Mouse (Mus musculus) kidney, embryonic 16.5 days (tissue): Measurements from ENCODE around the gene Ccpg1os. TPM values are rescaled to one million over a fixed set of nuclear protein-coding genes. Genes with fewer than 3 reads are reported as not detected.

Experiments used
- ATAC-seq: fragments of 200-750 bp; cut with Nextera tagmentation; 2 replicates; pipeline ENCODE4 v1.8.0; 2017; ENCODE audit warnings: moderate TSS enrichment; ENCODE audit not compliant: low FRiP score, low TSS enrichment
- H3K27ac ChIP-seq: fragments of 300-500 bp; sonication (generic); 2 replicates; pipeline ENCODE4 v1.5.1; 2014; ENCODE audit warnings: low read length
- H3K27me3 ChIP-seq: fragments of 300-500 bp; sonication (generic); 2 replicates; pipeline ENCODE4 v1.6.1; 2014; ENCODE audit warnings: low read length, control low read depth, mixed read lengths; ENCODE audit not compliant: insufficient read depth
- H3K36me3 ChIP-seq: fragments of 300-500 bp; sonication (generic); 2 replicates; pipeline ENCODE4 v1.6.1; 2014; ENCODE audit warnings: low read length, control low read depth, mixed read lengths; ENCODE audit not compliant: insufficient read depth
- H3K4me1 ChIP-seq: fragments of 300-500 bp; sonication (generic); 2 replicates; pipeline ENCODE4 v1.6.1; 2014; ENCODE audit warnings: low read length, control low read depth, mixed read lengths; ENCODE audit not compliant: insufficient read depth
- H3K4me2 ChIP-seq: fragments of 300-500 bp; sonication (generic); replicated peaks from 2 replicates; pipeline ENCODE4 v1.6.1; 2014; ENCODE audit warnings: low read depth, low read length
- H3K4me3 ChIP-seq: fragments of 300-500 bp; sonication (generic); 2 replicates; pipeline ENCODE4 v1.5.1; 2014; ENCODE audit warnings: mild to moderate bottlenecking, low read length
- H3K9ac ChIP-seq: fragments of 300-500 bp; sonication (generic); replicated peaks from 2 replicates; pipeline ENCODE4 v1.6.1; 2014; ENCODE audit warnings: low read length
- H3K9me3 ChIP-seq: fragments of 300-500 bp; sonication (generic); 2 replicates; pipeline ENCODE4 v1.6.1; 2016; ENCODE audit warnings: low read length, control low read depth
- WGBS: fragments of 180-500 bp; shearing (Covaris S2); extraction: QIAGEN DNeasy Blood & Tissue Kit; methylation state at CpG from one replicate; pipeline ENCODE4 v1.1.7; 2014; 5-methylcytosine and 5-hydroxymethylcytosine counted together
- microRNA-seq: library from miRNA; unstranded; fragments of <30 nt; microRNA quantifications from one replicate; pipeline ENCODE4, GENCODE M21; 2016
- polyA plus RNA-seq: library from polyadenylated mRNA; unstranded; fragments of >200 nt; fragmentation: Nextera tagmentation; extraction: Ambion mirVana; gene quantifications from 2 replicates; pipeline ENCODE4 v1.2.1, GENCODE M21; 2015

Ccpg1os gene
- polyA plus RNA-seq, 1 experiment from 2014 or later: 19.5 TPM

DNA sequence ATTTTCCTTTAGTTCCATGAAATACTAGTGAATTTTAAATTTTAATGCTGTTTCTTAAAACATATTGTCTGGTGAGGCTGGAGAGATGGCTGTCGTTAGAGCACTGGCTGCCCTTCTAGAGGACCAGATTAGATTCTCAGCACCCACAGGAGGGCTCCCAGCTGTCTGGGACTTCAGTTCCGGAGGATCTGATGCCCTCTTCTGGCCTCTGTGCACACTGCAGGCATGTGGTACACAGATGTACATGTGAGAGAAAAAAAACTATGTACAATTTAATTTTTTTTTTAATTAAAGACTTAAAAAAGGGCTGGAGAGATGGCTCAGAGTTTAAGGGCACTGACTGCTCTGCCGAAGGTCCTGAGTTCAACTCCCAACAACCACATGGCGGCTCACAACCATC lies 49.9 kb downstream of the Ccpg1os start:
- Histone ChIP-seq H3K27me3 (no peaks in the 10 kb centered on the region), H3K36me3 (peaks cover 9% of the 10 kb centered on the region; the same call in 1 of the 2 replicates), H3K4me3 (no peak overlapping the region), H3K4me1 (no peaks in the 10 kb centered on the region), H3K9me3 (no peaks in the 10 kb centered on the region), H3K9ac (no peak overlapping the region), H3K27ac (no peak overlapping the region), H3K4me2 (no peak overlapping the region)
- WGBS: 89% methylated on average over 4 of the region's 4 CpGs
- ATAC-seq: no peak

DNA sequence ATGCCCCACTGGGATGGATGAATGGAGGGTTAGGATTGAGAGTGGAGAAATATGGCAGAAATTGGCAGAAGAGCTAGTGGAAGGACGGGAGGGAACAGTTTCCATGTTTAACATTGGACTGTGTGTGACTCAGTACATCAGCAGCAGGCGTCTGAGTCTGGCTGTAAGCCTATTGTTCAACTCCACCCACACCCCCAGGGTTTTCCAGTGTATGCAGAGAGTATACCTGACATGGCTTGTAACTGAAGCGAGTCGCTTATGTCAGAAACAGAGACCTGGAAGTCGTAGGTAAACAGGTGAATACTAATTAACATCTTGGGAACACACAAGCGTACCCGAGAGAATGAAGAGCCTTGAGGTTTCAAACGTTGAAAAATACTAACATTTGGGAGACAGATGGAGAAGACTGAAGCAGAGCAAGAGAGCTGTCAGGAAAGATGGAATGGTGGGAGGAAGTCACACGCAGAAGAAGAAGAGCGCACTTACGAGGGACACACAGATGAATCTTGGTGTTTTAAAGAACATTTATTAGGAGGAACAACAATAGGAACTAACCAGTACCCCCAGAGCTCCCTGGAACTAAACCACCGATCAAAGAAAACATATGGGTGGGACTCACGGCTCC lies 53.9 kb downstream of the Ccpg1os start:
- Histone ChIP-seq H3K9ac (no peak overlapping the region), H3K4me3 (no peak overlapping the region), H3K4me2 (no peak overlapping the region), H3K27me3 (no peaks in the 10 kb centered on the region), H3K9me3 (no peaks in the 10 kb centered on the region), H3K36me3 (peaks cover 9% of the 10 kb centered on the region; the same call in 1 of the 2 replicates), H3K4me1 (peaks cover 5% of the 10 kb centered on the region; the same call in 1 of the 2 replicates), H3K27ac (no peak overlapping the region)
- no peak for ATAC-seq
- 84% methylated on average over 13 of the region's 13 CpGs for WGBS

Small RNA genes within 50 kb of the gene (microRNA-seq; reads per million reads assigned to microRNA genes)
- not detected for gene Gm27353

Other genes starting within 250 kb of the Ccpg1os start
- 1.8 and 2.0 TPM in 2 replicates for gene Prtg, start 178.5 kb downstream of the Ccpg1os start, polyA plus RNA-seq
- 4.3 and 5.2 TPM in 2 replicates for gene Pygo1, start 59.7 kb downstream of the Ccpg1os start, polyA plus RNA-seq
- gene Dyx1c1, start 26.6 kb downstream of the Ccpg1os start, polyA plus RNA-seq: 1.9 and 2.4 TPM in 2 replicates
- gene Gm44503, start 26.5 kb downstream of the Ccpg1os start, polyA plus RNA-seq: not detected in 2 replicates
- 45.9 and 47.5 TPM in 2 replicates for gene Ccpg1, start within 50 bp of the Ccpg1os start, polyA plus RNA-seq
- gene Pigb, start 55.0 kb upstream of the Ccpg1os start, polyA plus RNA-seq: 15.4 and 19.9 TPM in 2 replicates
- gene Rab27a, start 59.5 kb upstream of the Ccpg1os start, polyA plus RNA-seq: 6.0 and 6.6 TPM in 2 replicates
- not detected in 2 replicates for gene Khdc3, start 116.5 kb upstream of the Ccpg1os start, polyA plus RNA-seq
- not detected in 2 replicates for gene Gm20509, start 117.1 kb upstream of the Ccpg1os start, polyA plus RNA-seq
- 109 and 110 TPM in 2 replicates for gene Rsl24d1, start 128.0 kb upstream of the Ccpg1os start, polyA plus RNA-seq